Mouse (Mus musculus): ENCODE measurements at regions not wholly inside any gene's neighbourhood (a gene's known extent, or its start where the extent isn't known, plus 50 kb on each side); places are given as distances from the start of the nearest gene placed in this dataset.

DNA sequence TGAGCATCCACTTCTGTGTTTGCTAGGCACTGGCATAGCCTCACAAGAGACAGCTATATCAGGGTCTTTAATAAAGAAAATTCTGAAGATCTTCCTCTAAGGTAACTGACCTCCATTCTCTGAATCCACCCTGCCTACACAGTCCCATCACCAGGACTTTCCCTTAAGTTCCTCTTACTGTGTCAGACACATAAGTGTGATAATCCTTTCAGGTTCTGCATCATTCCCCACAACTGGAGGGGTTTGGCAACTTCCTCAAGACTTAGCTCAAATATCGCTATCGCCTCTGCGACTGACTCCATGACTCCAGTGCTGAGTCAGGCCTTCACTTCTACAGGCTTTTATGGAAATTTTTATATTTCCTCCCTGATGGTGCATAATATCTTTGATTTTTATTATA, 111.0 kb upstream of the 9330182O14Rik start:
- Histone ChIP-seq H3K79me2 (ENCODE audit: control insufficient read depth, insufficient read depth, low read length) (no peaks in the 10 kb centered on the region), H3K27ac (replicated peaks; ENCODE audit: insufficient read depth, low read depth, low read length) (no peak overlapping the region), H3K4me1 (ENCODE audit: control insufficient read depth, insufficient read depth, low read length) (peaks cover 2% of the 10 kb centered on the region; the same call in 1 of the 2 replicates), H3K36me3 (ENCODE audit: control insufficient read depth, insufficient read depth, low read length) (no peaks in the 10 kb centered on the region), H3K27me3 (ENCODE audit: control insufficient read depth, insufficient read depth, low read length) (no peaks in the 10 kb centered on the region), H3K4me3 (ENCODE audit: insufficient read depth, low read depth, low read length) (no peak overlapping the region), H3K9ac (ENCODE audit: low read depth, low read length) (no peak overlapping the region)
- no peak for TF ChIP-seq POLR2A (IDR thresholded peaks at IDR 0.05; ENCODE audit: extremely low read depth, insufficient read depth, low read length)
- no peak for TF ChIP-seq CTCF (IDR thresholded peaks at IDR 0.05; ENCODE audit: low read depth, low read length)
- WGBS = 95% methylated on average over 3 of the region's 3 CpGs
- DNase-seq (ENCODE audit: extremely low read depth, low read depth, low spot score) = no peak

DNA sequence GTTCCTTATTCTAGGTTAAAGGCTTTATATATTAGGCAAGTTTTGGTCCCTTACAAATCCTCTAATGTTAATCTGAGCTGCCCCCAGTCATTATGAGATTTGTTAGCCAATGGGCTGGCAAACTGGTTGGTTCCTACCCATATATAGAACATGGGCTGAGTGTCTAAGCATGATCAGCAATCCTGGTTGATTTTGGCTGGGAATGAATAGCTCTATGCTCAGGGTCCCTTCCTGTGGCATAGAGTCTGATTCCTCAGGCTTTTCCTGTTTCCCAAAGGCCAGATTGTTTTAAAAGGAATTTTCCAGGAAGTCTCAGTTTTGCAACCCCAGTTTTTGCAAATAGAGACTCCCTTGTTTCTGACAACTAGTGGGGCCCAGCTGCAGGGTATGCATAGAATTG, 102.1 kb upstream of the 9330182O14Rik start:
- Histone ChIP-seq H3K4me1 (ENCODE audit: control insufficient read depth, insufficient read depth, low read length) (no peaks in the 10 kb centered on the region), H3K27me3 (ENCODE audit: control insufficient read depth, insufficient read depth, low read length) (no peaks in the 10 kb centered on the region), H3K36me3 (ENCODE audit: control insufficient read depth, insufficient read depth, low read length) (no peaks in the 10 kb centered on the region), H3K9ac (ENCODE audit: low read depth, low read length) (no peak overlapping the region), H3K27ac (replicated peaks; ENCODE audit: insufficient read depth, low read depth, low read length) (no peak overlapping the region), H3K4me3 (ENCODE audit: insufficient read depth, low read depth, low read length) (no peak overlapping the region), H3K79me2 (ENCODE audit: control insufficient read depth, insufficient read depth, low read length) (no peaks in the 10 kb centered on the region)
- no peak for DNase-seq (ENCODE audit: extremely low read depth, low read depth, low spot score)
- TF ChIP-seq POLR2A (IDR thresholded peaks at IDR 0.05; ENCODE audit: extremely low read depth, insufficient read depth, low read length) (no peak), CTCF (IDR thresholded peaks at IDR 0.05; ENCODE audit: low read depth, low read length) (no peak)

- no peak for DNase-seq (ENCODE audit: extremely low read depth, low read depth, low spot score)
- no peak overlapping the region for H3K9ac ChIP-seq (ENCODE audit: low read depth, low read length)
- H3K79me2 ChIP-seq (ENCODE audit: control insufficient read depth, insufficient read depth, low read length) = no peaks in the 10 kb centered on the region
- H3K27me3 ChIP-seq (ENCODE audit: control insufficient read depth, insufficient read depth, low read length) = no peaks in the 10 kb centered on the region
- no peaks in the 10 kb centered on the region for H3K4me1 ChIP-seq (ENCODE audit: control insufficient read depth, insufficient read depth, low read length)
- no peak overlapping the region for H3K4me3 ChIP-seq (ENCODE audit: insufficient read depth, low read depth, low read length)
- no peak overlapping the region for H3K27ac ChIP-seq (replicated peaks; ENCODE audit: insufficient read depth, low read depth, low read length)
- TF ChIP-seq CTCF (IDR thresholded peaks at IDR 0.05; ENCODE audit: low read depth, low read length) (no peak), POLR2A (IDR thresholded peaks at IDR 0.05; ENCODE audit: extremely low read depth, insufficient read depth, low read length) (no peak)
- 93% methylated on average over 1 of the region's 1 CpGs for WGBS
- H3K36me3 ChIP-seq (ENCODE audit: control insufficient read depth, insufficient read depth, low read length) = no peaks in the 10 kb centered on the region
Observed at GRCm38 (mm10) chr15:40036181-40036580, 98.0 kb upstream of the 9330182O14Rik start.

- 59% methylated on average over 7 of the region's 7 CpGs for WGBS
Observed at GRCm38 (mm10) chr15:40037266-40037665, 96.9 kb upstream of the 9330182O14Rik start.

GRCm38 (mm10) chr15:40046219-40046618, 87.9 kb upstream of the 9330182O14Rik start:
- no peak for TF ChIP-seq POLR2A (IDR thresholded peaks at IDR 0.05; ENCODE audit: extremely low read depth, insufficient read depth, low read length)
- no peak for TF ChIP-seq CTCF (IDR thresholded peaks at IDR 0.05; ENCODE audit: low read depth, low read length)
- no peak for DNase-seq (ENCODE audit: extremely low read depth, low read depth, low spot score)
- Histone ChIP-seq H3K27me3 (ENCODE audit: control insufficient read depth, insufficient read depth, low read length) (no peaks in the 10 kb centered on the region), H3K9ac (ENCODE audit: low read depth, low read length) (no peak overlapping the region), H3K27ac (replicated peaks; ENCODE audit: insufficient read depth, low read depth, low read length) (no peak overlapping the region), H3K36me3 (ENCODE audit: control insufficient read depth, insufficient read depth, low read length) (no peaks in the 10 kb centered on the region), H3K79me2 (ENCODE audit: control insufficient read depth, insufficient read depth, low read length) (no peaks in the 10 kb centered on the region), H3K4me3 (ENCODE audit: insufficient read depth, low read depth, low read length) (no peak overlapping the region), H3K4me1 (ENCODE audit: control insufficient read depth, insufficient read depth, low read length) (no peaks in the 10 kb centered on the region)
- 70% methylated on average over 5 of the region's 5 CpGs for WGBS

More at GRCm38 (mm10) chr15:40037266-40037665, 96.9 kb upstream of the 9330182O14Rik start:
- H3K4me3 ChIP-seq (ENCODE audit: insufficient read depth, low read depth, low read length) = no peak overlapping the region
- no peak for DNase-seq (ENCODE audit: extremely low read depth, low read depth, low spot score)
- H3K79me2 ChIP-seq (ENCODE audit: control insufficient read depth, insufficient read depth, low read length) = no peaks in the 10 kb centered on the region
- no peaks in the 10 kb centered on the region for H3K36me3 ChIP-seq (ENCODE audit: control insufficient read depth, insufficient read depth, low read length)
- no peak overlapping the region for H3K9ac ChIP-seq (ENCODE audit: low read depth, low read length)
- no peak overlapping the region for H3K27ac ChIP-seq (replicated peaks; ENCODE audit: insufficient read depth, low read depth, low read length)
- no peak for TF ChIP-seq POLR2A (IDR thresholded peaks at IDR 0.05; ENCODE audit: extremely low read depth, insufficient read depth, low read length)
- TF ChIP-seq CTCF (IDR thresholded peaks at IDR 0.05; ENCODE audit: low read depth, low read length) = no peak
- no peaks in the 10 kb centered on the region for H3K27me3 ChIP-seq (ENCODE audit: control insufficient read depth, insufficient read depth, low read length)
- H3K4me1 ChIP-seq (ENCODE audit: control insufficient read depth, insufficient read depth, low read length) = no peaks in the 10 kb centered on the region

DNA sequence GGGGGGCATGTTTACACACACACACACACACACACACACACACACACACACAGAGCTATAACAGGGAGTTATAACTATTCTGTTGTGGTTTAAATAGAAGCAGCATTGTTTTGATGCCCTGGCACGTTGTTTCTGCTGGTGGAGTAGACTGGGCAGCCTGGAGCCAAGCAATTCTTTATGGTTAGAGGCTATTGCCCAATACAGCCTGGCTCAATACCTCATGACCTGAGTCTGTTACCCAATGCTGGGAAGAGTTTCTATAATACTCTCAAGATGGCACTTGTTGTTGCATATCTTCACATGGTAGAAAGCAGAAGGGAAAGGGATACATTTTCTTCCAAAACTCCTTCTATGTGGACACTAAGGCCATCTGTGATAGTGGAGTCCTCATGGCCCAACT, 87.1 kb upstream of the 9330182O14Rik start:
- Histone ChIP-seq H3K4me1 (ENCODE audit: control insufficient read depth, insufficient read depth, low read length) (no peaks in the 10 kb centered on the region), H3K27ac (replicated peaks; ENCODE audit: insufficient read depth, low read depth, low read length) (no peak overlapping the region), H3K9ac (ENCODE audit: low read depth, low read length) (no peak overlapping the region), H3K4me3 (ENCODE audit: insufficient read depth, low read depth, low read length) (no peak overlapping the region), H3K27me3 (ENCODE audit: control insufficient read depth, insufficient read depth, low read length) (no peaks in the 10 kb centered on the region), H3K79me2 (ENCODE audit: control insufficient read depth, insufficient read depth, low read length) (no peaks in the 10 kb centered on the region), H3K36me3 (ENCODE audit: control insufficient read depth, insufficient read depth, low read length) (no peaks in the 10 kb centered on the region)
- DNase-seq (ENCODE audit: extremely low read depth, low read depth, low spot score) = no peak
- TF ChIP-seq POLR2A (IDR thresholded peaks at IDR 0.05; ENCODE audit: extremely low read depth, insufficient read depth, low read length) (no peak), CTCF (IDR thresholded peaks at IDR 0.05; ENCODE audit: low read depth, low read length) (no peak)
- WGBS = 63% methylated on average over 1 of the region's 1 CpGs

Measured in liver, adult 2 months (tissue).